Mouse (Mus musculus): ENCODE measurements around the gene Hgfac. TPM values are rescaled to one million over a fixed set of nuclear protein-coding genes. Genes with fewer than 3 reads are reported as not detected.
A peak's percentile ranks its signal among the peaks of the same experiment; 100 is the strongest.

Gene Hgfac
- polyA plus RNA-seq, 1 experiment from 2014 or later: 0.76 TPM

GRCm38 (mm10) chr5:35054628-35055027 is 13.3 kb downstream of the Hgfac start:
- 0 out of 2 replicates have a peak, but pooled peaks cover 4% of the 10 kb centered on the region for H3K4me1 ChIP-seq (ENCODE audit: control insufficient read depth, insufficient read depth, low read length)
- H3K27me3 ChIP-seq (ENCODE audit: control insufficient read depth, insufficient read depth, low read length): peaks cover 27% of the 10 kb centered on the region
- no peak overlapping the region for H3K27ac ChIP-seq (ENCODE audit: low read depth, low read length)
- WGBS: 89% methylated on average over 3 of the region's 3 CpGs
- no peaks in the 10 kb centered on the region for H3K36me3 ChIP-seq (ENCODE audit: control insufficient read depth, insufficient read depth, low read length)
- H3K9me3 ChIP-seq (ENCODE audit: control insufficient read depth, low read length): no peaks in the 10 kb centered on the region
- ATAC-seq (ENCODE audit: low FRiP score, low TSS enrichment): no peak
- H3K9ac ChIP-seq (ENCODE audit: low read depth, low read length): no peak overlapping the region
- H3K4me2 ChIP-seq (replicated peaks; ENCODE audit: low read depth, low read length): no peak overlapping the region
- H3K4me3 ChIP-seq (ENCODE audit: low read length): no peak overlapping the region

GRCm38 (mm10) chr5:35055076-35055475 is 13.8 kb downstream of the Hgfac start:
- 78% methylated on average over 12 of the region's 12 CpGs for WGBS
- Histone ChIP-seq H3K9me3 (ENCODE audit: control insufficient read depth, low read length) (no peaks in the 10 kb centered on the region), H3K4me3 (ENCODE audit: low read length) (no peak overlapping the region), H3K4me2 (replicated peaks; ENCODE audit: low read depth, low read length) (no peak overlapping the region), H3K36me3 (ENCODE audit: control insufficient read depth, insufficient read depth, low read length) (no peaks in the 10 kb centered on the region), H3K27me3 (ENCODE audit: control insufficient read depth, insufficient read depth, low read length) (peaks cover 27% of the 10 kb centered on the region), H3K27ac (ENCODE audit: low read depth, low read length) (no peak overlapping the region), H3K4me1 (ENCODE audit: control insufficient read depth, insufficient read depth, low read length) (0 out of 2 replicates have a peak, but pooled peaks cover 4% of the 10 kb centered on the region), H3K9ac (ENCODE audit: low read depth, low read length) (no peak overlapping the region)
- no peak for ATAC-seq (ENCODE audit: low FRiP score, low TSS enrichment)

- Histone ChIP-seq H3K4me3 (ENCODE audit: low read length) (peak within 1 kb of the TSS; percentile 57), H3K27ac (ENCODE audit: low read depth, low read length) (no peak within 1 kb of the TSS), H3K27me3 (ENCODE audit: control insufficient read depth, insufficient read depth, low read length) (peaks cover 27% of the 10 kb centered on the region), H3K36me3 (ENCODE audit: control insufficient read depth, insufficient read depth, low read length) (no peaks in the 10 kb centered on the region), H3K9ac (ENCODE audit: low read depth, low read length) (peak within 1 kb of the TSS; percentile 63), H3K4me2 (replicated peaks; ENCODE audit: low read depth, low read length) (peak within 1 kb of the TSS; percentile 100), H3K9me3 (ENCODE audit: control insufficient read depth, low read length) (no peaks in the 10 kb centered on the region), H3K4me1 (ENCODE audit: control insufficient read depth, insufficient read depth, low read length) (0 out of 2 replicates have a peak, but pooled peaks cover 4% of the 10 kb centered on the region)
- ATAC-seq (ENCODE audit: low FRiP score, low TSS enrichment): peak; percentile 84
- under 1% methylated on average over 71 of the region's 74 CpGs for WGBS
Observed at GRCm38 (mm10) chr5:35056604-35057432, 15.5 kb downstream of the Hgfac start, which contains the start of gene Dok7. Gene Dok7, plus strand, starts transcription at chr5:35056766.

GRCm38 (mm10) chr5:35057582-35057981 is 16.3 kb downstream of the Hgfac start:
- Histone ChIP-seq H3K27ac (ENCODE audit: low read depth, low read length) (no peak overlapping the region), H3K27me3 (ENCODE audit: control insufficient read depth, insufficient read depth, low read length) (peaks cover 27% of the 10 kb centered on the region), H3K36me3 (ENCODE audit: control insufficient read depth, insufficient read depth, low read length) (no peaks in the 10 kb centered on the region), H3K4me1 (ENCODE audit: control insufficient read depth, insufficient read depth, low read length) (0 out of 2 replicates have a peak, but pooled peaks cover 4% of the 10 kb centered on the region), H3K4me3 (ENCODE audit: low read length) (peak overlapping the region; percentile 57), H3K9me3 (ENCODE audit: control insufficient read depth, low read length) (no peaks in the 10 kb centered on the region), H3K4me2 (replicated peaks; ENCODE audit: low read depth, low read length) (peak overlapping the region; percentile 100), H3K9ac (ENCODE audit: low read depth, low read length) (peak overlapping the region; percentile 63; the same call in 1 of the 2 replicates)
- no peak for ATAC-seq (ENCODE audit: low FRiP score, low TSS enrichment)
- 35% methylated on average over 4 of the region's 4 CpGs for WGBS

- no peaks in the 10 kb centered on the region for H3K36me3 ChIP-seq (ENCODE audit: control insufficient read depth, insufficient read depth, low read length)
- no peaks in the 10 kb centered on the region for H3K9me3 ChIP-seq (ENCODE audit: control insufficient read depth, low read length)
- H3K4me2 ChIP-seq (replicated peaks; ENCODE audit: low read depth, low read length): no peak overlapping the region
- WGBS: 87% methylated on average over 1 of the region's 1 CpGs
- no peak for ATAC-seq (ENCODE audit: low FRiP score, low TSS enrichment)
- H3K27me3 ChIP-seq (ENCODE audit: control insufficient read depth, insufficient read depth, low read length): peaks cover 27% of the 10 kb centered on the region
- no peak overlapping the region for H3K27ac ChIP-seq (ENCODE audit: low read depth, low read length)
- no peak overlapping the region for H3K4me3 ChIP-seq (ENCODE audit: low read length)
- 0 out of 2 replicates have a peak, but pooled peaks cover 4% of the 10 kb centered on the region for H3K4me1 ChIP-seq (ENCODE audit: control insufficient read depth, insufficient read depth, low read length)
- H3K9ac ChIP-seq (ENCODE audit: low read depth, low read length): no peak overlapping the region
Observed at GRCm38 (mm10) chr5:35058216-35058615, 16.9 kb downstream of the Hgfac start.

- peaks cover 27% of the 10 kb centered on the region for H3K27me3 ChIP-seq (ENCODE audit: control insufficient read depth, insufficient read depth, low read length)
Observed at GRCm38 (mm10) chr5:35060098-35060497, 18.8 kb downstream of the Hgfac start.

GRCm38 (mm10) chr5:35069841-35070240 is 28.5 kb downstream of the Hgfac start:
- H3K4me2 ChIP-seq (replicated peaks; ENCODE audit: low read depth, low read length): no peak overlapping the region
- H3K4me1 ChIP-seq (ENCODE audit: control insufficient read depth, insufficient read depth, low read length): no peaks in the 10 kb centered on the region
- no peak overlapping the region for H3K4me3 ChIP-seq (ENCODE audit: low read length)
- H3K9ac ChIP-seq (ENCODE audit: low read depth, low read length): no peak overlapping the region
- H3K27ac ChIP-seq (ENCODE audit: low read depth, low read length): no peak overlapping the region
- WGBS: 88% methylated on average over 2 of the region's 2 CpGs
- no peak for ATAC-seq (ENCODE audit: low FRiP score, low TSS enrichment)
- no peaks in the 10 kb centered on the region for H3K27me3 ChIP-seq (ENCODE audit: control insufficient read depth, insufficient read depth, low read length)
- H3K36me3 ChIP-seq (ENCODE audit: control insufficient read depth, insufficient read depth, low read length): no peaks in the 10 kb centered on the region
- no peaks in the 10 kb centered on the region for H3K9me3 ChIP-seq (ENCODE audit: control insufficient read depth, low read length)

More at GRCm38 (mm10) chr5:35060098-35060497, 18.8 kb downstream of the Hgfac start:
- Histone ChIP-seq H3K27ac (ENCODE audit: low read depth, low read length) (no peak overlapping the region), H3K36me3 (ENCODE audit: control insufficient read depth, insufficient read depth, low read length) (no peaks in the 10 kb centered on the region), H3K9me3 (ENCODE audit: control insufficient read depth, low read length) (no peaks in the 10 kb centered on the region), H3K4me1 (ENCODE audit: control insufficient read depth, insufficient read depth, low read length) (0 out of 2 replicates have a peak, but pooled peaks cover 4% of the 10 kb centered on the region), H3K9ac (ENCODE audit: low read depth, low read length) (no peak overlapping the region), H3K4me2 (replicated peaks; ENCODE audit: low read depth, low read length) (no peak overlapping the region), H3K4me3 (ENCODE audit: low read length) (no peak overlapping the region)
- 38% methylated on average over 3 of the region's 3 CpGs for WGBS
- no peak for ATAC-seq (ENCODE audit: low FRiP score, low TSS enrichment)

- no peaks in the 10 kb centered on the region for H3K4me1 ChIP-seq (ENCODE audit: control insufficient read depth, insufficient read depth, low read length)
- no peak for ATAC-seq (ENCODE audit: low FRiP score, low TSS enrichment)
- no peak overlapping the region for H3K4me3 ChIP-seq (ENCODE audit: low read length)
- H3K4me2 ChIP-seq (replicated peaks; ENCODE audit: low read depth, low read length): no peak overlapping the region
- no peaks in the 10 kb centered on the region for H3K36me3 ChIP-seq (ENCODE audit: control insufficient read depth, insufficient read depth, low read length)
- no peaks in the 10 kb centered on the region for H3K27me3 ChIP-seq (ENCODE audit: control insufficient read depth, insufficient read depth, low read length)
- H3K9ac ChIP-seq (ENCODE audit: low read depth, low read length): no peak overlapping the region
- no peak overlapping the region for H3K27ac ChIP-seq (ENCODE audit: low read depth, low read length)
- 86% methylated on average over 8 of the region's 8 CpGs for WGBS
- H3K9me3 ChIP-seq (ENCODE audit: control insufficient read depth, low read length): no peaks in the 10 kb centered on the region
Observed at GRCm38 (mm10) chr5:35070314-35070713, 29.0 kb downstream of the Hgfac start.

GRCm38 (mm10) chr5:35070953-35071352 is 29.6 kb downstream of the Hgfac start:
- H3K4me2 ChIP-seq (replicated peaks; ENCODE audit: low read depth, low read length): no peak overlapping the region
- H3K9me3 ChIP-seq (ENCODE audit: control insufficient read depth, low read length): no peaks in the 10 kb centered on the region
- H3K9ac ChIP-seq (ENCODE audit: low read depth, low read length): no peak overlapping the region
- no peak overlapping the region for H3K4me3 ChIP-seq (ENCODE audit: low read length)
- WGBS: 47% methylated on average over 7 of the region's 7 CpGs
- no peak for ATAC-seq (ENCODE audit: low FRiP score, low TSS enrichment)
- H3K27me3 ChIP-seq (ENCODE audit: control insufficient read depth, insufficient read depth, low read length): no peaks in the 10 kb centered on the region
- no peaks in the 10 kb centered on the region for H3K4me1 ChIP-seq (ENCODE audit: control insufficient read depth, insufficient read depth, low read length)
- no peak overlapping the region for H3K27ac ChIP-seq (ENCODE audit: low read depth, low read length)
- H3K36me3 ChIP-seq (ENCODE audit: control insufficient read depth, insufficient read depth, low read length): no peaks in the 10 kb centered on the region
